Mouse (Mus musculus) intestine, embryonic 14.5 days (tissue): ENCODE results near the gene 1810049J17Rik. TPM values are rescaled to one million over a fixed set of nuclear protein-coding genes. Genes with fewer than 3 reads are reported as not detected.

ENCODE experiments used
- polyA plus RNA-seq: library from polyadenylated mRNA; unstranded; fragments of >200 nt; fragmentation: Nextera tagmentation; extraction: Ambion mirVana; gene quantifications from 2 replicates; pipeline ENCODE4 v1.2.1, GENCODE M21; 2014

The 1810049J17Rik gene
- polyA plus RNA-seq, 1 experiment from 2014 or later, result 1.7 TPM

Other genes starting within 250 kb of the 1810049J17Rik start
- 144 and 157 TPM in 2 replicates for gene Zfr, start 204.1 kb downstream of the 1810049J17Rik start, polyA plus RNA-seq
- gene Mtmr12, start 116.9 kb downstream of the 1810049J17Rik start, polyA plus RNA-seq, result 21.2 and 23.9 TPM in 2 replicates
- gene Golph3, start 449 bp downstream of the 1810049J17Rik start, polyA plus RNA-seq, result 93.2 and 98.0 TPM in 2 replicates